Mouse (Mus musculus) G1E (cell line): ENCODE results near the gene Syne3.

Source experiments
- CTCF ChIP-seq: IDR thresholded peaks from 2 replicates; pipeline ENCODE4 v1.5.1; 2012; ENCODE audit warnings: low read depth, low read length, inconsistent platforms, mixed read lengths
- GATA1 ChIP-seq: IDR thresholded peaks from 2 replicates; pipeline ENCODE4 v1.6.1; 2012; ENCODE audit warnings: borderline replicate concordance, low read length, inconsistent platforms, mixed read lengths
- GATA2 ChIP-seq: IDR thresholded peaks from 2 replicates; pipeline ENCODE4 v1.6.1; 2012; ENCODE audit warnings: low read depth, low read length, inconsistent platforms, borderline replicate concordance

DNA sequence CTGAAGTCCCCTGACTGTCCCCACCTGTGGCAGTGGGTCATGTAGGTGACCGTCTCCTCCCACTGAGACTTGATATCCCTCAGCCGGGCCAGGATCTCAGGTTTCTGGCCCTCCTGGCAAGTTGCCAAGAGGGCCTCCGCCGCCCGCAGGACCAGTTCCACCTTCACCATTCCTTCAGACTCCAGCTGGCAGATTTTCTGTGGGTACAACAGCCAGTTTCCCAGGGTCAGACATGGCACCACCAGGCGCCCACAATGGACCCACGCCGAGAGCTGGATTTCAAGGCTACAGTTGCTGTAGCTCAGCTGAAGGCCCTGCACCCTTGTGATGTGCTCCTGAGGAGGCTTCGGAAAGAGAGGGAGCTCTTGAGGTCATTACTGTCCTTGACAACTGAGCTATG is 40.4 kb downstream of the Syne3 start:
- TF ChIP-seq CTCF (no peak), GATA2 (no peak), GATA1 (no peak)
